Mouse (Mus musculus) layer of hippocampus, adult 18-20 months (tissue): ENCODE measurements around the gene Mmab. TPM values are rescaled to one million over a fixed set of nuclear protein-coding genes. Genes with fewer than 3 reads are reported as not detected.
A peak's percentile ranks its signal among the peaks of the same experiment; 100 is the strongest.

Experiments
- DNase-seq, 2 experiments: peaks; one replicate each; pipeline ENCODE4 v3.0.0; 2022; ENCODE audit warnings: low spot score in 2 of 2
- long read RNA-seq: library from polyadenylated mRNA; stranded (forward); transcript quantifications from one replicate; pipeline ENCODE4 v2.0.0, GENCODE M21; 2021
- total RNA-seq, 2 experiments: library from RNA; stranded (reverse); gene quantifications; 2 replicates each; pipeline ENCODE4 v1.2.3; 2021

Gene Mmab
- 10 to 100 TPM; 21.7 to 22.2 TPM for total RNA-seq
- long read RNA-seq, transcript Mmab-202 (7 exons, 644 nt), result minor isoform, 7 of 45 reads
- long read RNA-seq, transcript Mmab-201 (9 exons, 3,020 nt), result major isoform, 26 of 45 reads
- long read RNA-seq, partial matches to known transcripts, result 1 of 45 reads
- long read RNA-seq, other reads (novel, unspliced or antisense), result 11 of 45 reads

- peak; percentile 98 to 99 for DNase-seq
Measured at GRCm38 (mm10) chr5:114443566-114444367, at the start of gene Mmab, which contains the start of gene Mvk. TSS of gene Mmab (minus strand) at chr5:114444060. TSS of gene Mvk (plus strand) at chr5:114444269.

- DNase-seq, result no peak
Measured at GRCm38 (mm10) chr5:114490241-114490640, 46.4 kb upstream of the Mmab start.

- peak in 1 of 2 experiments; percentile 14 for DNase-seq
Measured at GRCm38 (mm10) chr5:114489570-114489969, 45.7 kb upstream of the Mmab start.

GRCm38 (mm10) chr5:114485685-114486084 is 41.8 kb upstream of the Mmab start:
- DNase-seq, result no peak

- no peak for DNase-seq
Measured at GRCm38 (mm10) chr5:114482587-114483011, 38.7 kb upstream of the Mmab start.

GRCm38 (mm10) chr5:114478267-114478666 is 34.4 kb upstream of the Mmab start:
- no peak for DNase-seq

GRCm38 (mm10) chr5:114474741-114475491 is 31.1 kb upstream of the Mmab start:
- DNase-seq, result peak; percentile 54 to 80

GRCm38 (mm10) chr5:114470359-114470758 is 26.5 kb upstream of the Mmab start:
- DNase-seq, result no peak

GRCm38 (mm10) chr5:114468007-114468406 is 24.1 kb upstream of the Mmab start:
- DNase-seq, result no peak

- DNase-seq, result peak in 1 of 2 experiments; percentile 59
Measured at GRCm38 (mm10) chr5:114467430-114467829, 23.6 kb upstream of the Mmab start.

- DNase-seq, result no peak
Measured at GRCm38 (mm10) chr5:114467019-114467418, 23.2 kb upstream of the Mmab start.

GRCm38 (mm10) chr5:114465641-114466040 is 21.8 kb upstream of the Mmab start:
- no peak for DNase-seq

- no peak for DNase-seq
Measured at GRCm38 (mm10) chr5:114464561-114464960, 20.7 kb upstream of the Mmab start.

- DNase-seq, result no peak
Measured at GRCm38 (mm10) chr5:114462067-114463040, 18.5 kb upstream of the Mmab start.

- peak; percentile 49 to 79 for DNase-seq
Measured at GRCm38 (mm10) chr5:114461238-114461637, 17.4 kb upstream of the Mmab start.

- no peak for DNase-seq
Measured at GRCm38 (mm10) chr5:114456995-114457605, 13.2 kb upstream of the Mmab start.

- no peak for DNase-seq
Measured at GRCm38 (mm10) chr5:114456287-114456686, 12.4 kb upstream of the Mmab start.

- no peak for DNase-seq
Measured at GRCm38 (mm10) chr5:114449011-114449410, 5.2 kb upstream of the Mmab start.

GRCm38 (mm10) chr5:114444368-114444692 is 470 bp upstream of the Mmab start:
- DNase-seq, result no peak

GRCm38 (mm10) chr5:114435588-114435987 is 8.3 kb downstream of the Mmab start:
- DNase-seq, result no peak
